Mouse (Mus musculus) thymus, adult 2 months (tissue): ENCODE results near the gene Slc39a1.
"Not testable (repeated sequence)": the region's sequence is repeated elsewhere in the genome, so short reads cannot be mapped to it uniquely, and the experiment has no call there.

Experiments
- CTCF ChIP-seq: fragments of 200-500 bp; IDR thresholded peaks from 2 replicates; pipeline ENCODE4 v1.5.1; 2012; ENCODE audit warnings: mild to moderate bottlenecking, control low read depth, low read length, moderate library complexity, borderline replicate concordance; ENCODE audit not compliant: control insufficient read depth, poor library complexity, insufficient read depth; ENCODE audit errors: extremely low read depth
- POLR2A ChIP-seq: fragments of 200-500 bp; IDR thresholded peaks from 2 replicates; pipeline ENCODE4 v1.6.1; 2012; ENCODE audit warnings: mild to moderate bottlenecking, low read length, control low read depth, moderate library complexity; ENCODE audit not compliant: control insufficient read depth, poor library complexity, insufficient read depth; ENCODE audit errors: extremely low read depth

DNA sequence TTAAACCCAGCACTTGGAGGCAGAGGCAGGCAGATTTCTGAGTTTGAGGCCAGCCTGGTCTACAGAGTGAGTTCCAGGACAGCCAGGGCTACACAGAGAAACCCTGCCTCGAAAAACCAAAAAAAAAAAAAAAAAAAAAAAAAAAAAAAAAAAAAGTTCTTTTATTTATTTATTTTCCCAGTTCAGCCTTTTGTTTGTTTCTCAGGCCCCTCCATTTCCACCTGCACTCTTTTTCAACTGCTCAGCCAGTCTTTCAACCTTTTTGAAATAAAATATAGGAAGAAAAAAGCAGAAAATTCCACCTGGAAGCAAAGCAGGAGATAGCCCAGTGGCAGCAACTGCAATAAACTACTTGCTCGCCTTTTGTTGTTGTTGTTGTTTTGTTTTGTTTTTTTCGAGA lies 41.4 kb downstream of the Slc39a1 start:
- TF ChIP-seq CTCF, POLR2A: not testable (repeated sequence)
